ENCODE assay signal across 9 mouse cellular contexts in genomic region chr6:140229295-140229694, GRCm38 (mm10).
DNase-seq lines count a peak whose midpoint lies in the region; ATAC-seq lines count a peak whose summit lies in the region.
"Had no signal": no experiment of that assay in that cellular context is flagged by ENCODE, and none has a peak within 500 bp of the region (broad histone marks: within the 10 kb centered on the region; RNA-seq: fewer than 3 reads in every experiment).

No protein-coding gene starts in this region.

- peak; percentile 61 for DNase-seq in kidney, adult 18-20 months
- DNase-seq in brain, adult 2 months (ENCODE audit: low read depth, low spot score): peak; percentile 30
- peak; percentile 56 to 76 for DNase-seq in heart, postnatal 14 days
- peak; percentile 40 to 54 for DNase-seq in lung, postnatal 4 days
- DNase-seq in thymus, postnatal 36 days: no peak
- no peak for DNase-seq in cerebellum, adult 11 months

- intact Hi-C loops in heart, postnatal 14 days (cut with DNase I): no loop called here

- no peaks in the 10 kb centered on the region for H3K9me3 ChIP-seq in kidney, embryonic 14.5 days (ENCODE audit: control insufficient read depth, low read length)
- H3K9me3 ChIP-seq: embryonic facial prominence, embryonic 15.5 days had no signal

- H3K4me2 ChIP-seq in kidney, embryonic 14.5 days (replicated peaks; ENCODE audit: low read depth, low read length): no peak overlapping the region
- H3K4me2 ChIP-seq: embryonic facial prominence, embryonic 15.5 days had no signal

- H3K36me3 ChIP-seq in kidney, embryonic 14.5 days (ENCODE audit: control insufficient read depth, insufficient read depth, low read length): no peaks in the 10 kb centered on the region
- H3K36me3 ChIP-seq: embryonic facial prominence, embryonic 15.5 days had no signal

- no peaks in the 10 kb centered on the region for H3K27me3 ChIP-seq in kidney, embryonic 14.5 days (ENCODE audit: control insufficient read depth, insufficient read depth, low read length)
- H3K27me3 ChIP-seq: embryonic facial prominence, embryonic 15.5 days had no signal

- H3K4me3 ChIP-seq in kidney, embryonic 14.5 days (ENCODE audit: low read length): no peak overlapping the region
- H3K4me3 ChIP-seq: embryonic facial prominence, embryonic 15.5 days had no signal

- H3K4me1 ChIP-seq in kidney, embryonic 14.5 days (ENCODE audit: control insufficient read depth, insufficient read depth, low read length): no peaks in the 10 kb centered on the region

- 71% methylated on average over 9 of the region's 9 CpGs for WGBS in kidney, embryonic 14.5 days

- no peak overlapping the region for H3K9ac ChIP-seq in kidney, embryonic 14.5 days (ENCODE audit: low read depth, low read length)
- H3K9ac ChIP-seq: embryonic facial prominence, embryonic 15.5 days had no signal

- H3K27ac ChIP-seq in kidney, embryonic 14.5 days (ENCODE audit: low read depth, low read length): no peak overlapping the region
- H3K27ac ChIP-seq: embryonic facial prominence, embryonic 15.5 days had no signal

- no peak for ATAC-seq in kidney, embryonic 14.5 days (ENCODE audit: low FRiP score, low TSS enrichment)
- ATAC-seq in inflammation-experienced regulatory T-cells, adult 6 months: no peak

Comparison
In these comparisons a context has a peak if more than half of its experiments do, and no peak if none do; other contexts are left out.
1. DNase-seq: peak in kidney, adult 18-20 months (single experiment), brain, adult 2 months (single experiment), heart, postnatal 14 days (2 of 2) and lung, postnatal 4 days (2 of 2); none in thymus, postnatal 36 days (0 of 2) and cerebellum, adult 11 months (single experiment).